Mouse (Mus musculus): Measurements from ENCODE around the gene Pcnt.

The Pcnt gene

DNA sequence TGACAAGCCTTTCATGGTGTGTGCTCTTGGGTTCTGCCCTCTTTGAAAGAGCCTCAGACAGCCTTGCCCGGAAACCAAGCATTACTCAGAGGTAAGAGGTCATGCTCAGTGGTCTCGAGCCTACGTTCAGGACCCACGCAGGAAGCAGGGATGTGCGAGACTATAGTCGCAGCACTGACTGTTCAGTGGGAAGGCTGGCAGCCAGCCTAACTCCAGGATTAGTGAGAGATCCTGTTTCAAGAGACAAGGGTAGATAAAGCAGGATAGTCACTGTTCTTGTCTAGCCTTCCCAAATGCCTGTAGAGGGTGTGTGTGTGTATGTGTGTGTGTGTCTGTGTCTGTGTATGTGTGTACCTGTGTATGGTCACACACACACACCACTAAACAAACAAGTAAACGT, 126.4 kb downstream of the Pcnt start:
- DNase-seq (ENCODE audit: low spot score in 2 of 2) = no peak

DNA sequence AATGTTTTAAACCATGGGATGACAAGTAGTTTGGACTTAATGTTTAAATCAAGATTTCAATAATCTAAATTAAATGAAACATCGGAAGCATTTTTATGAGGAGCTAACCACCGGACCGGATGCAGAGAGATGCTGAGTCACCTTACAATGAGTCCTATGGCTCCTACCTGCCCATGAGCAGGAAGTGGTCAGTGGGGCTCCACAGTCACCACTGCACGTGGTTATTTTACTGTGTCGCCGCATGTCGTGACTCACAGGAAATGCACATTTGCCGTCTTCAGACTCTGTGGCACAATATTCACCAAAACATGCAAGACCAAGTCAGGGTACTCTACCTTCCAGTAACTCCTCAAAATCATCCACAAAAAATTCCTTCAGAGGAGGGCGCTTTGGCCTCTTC, 135.8 kb downstream of the Pcnt start:
- DNase-seq (ENCODE audit: low spot score in 2 of 2) = no peak
